In the genomic region with DNA sequence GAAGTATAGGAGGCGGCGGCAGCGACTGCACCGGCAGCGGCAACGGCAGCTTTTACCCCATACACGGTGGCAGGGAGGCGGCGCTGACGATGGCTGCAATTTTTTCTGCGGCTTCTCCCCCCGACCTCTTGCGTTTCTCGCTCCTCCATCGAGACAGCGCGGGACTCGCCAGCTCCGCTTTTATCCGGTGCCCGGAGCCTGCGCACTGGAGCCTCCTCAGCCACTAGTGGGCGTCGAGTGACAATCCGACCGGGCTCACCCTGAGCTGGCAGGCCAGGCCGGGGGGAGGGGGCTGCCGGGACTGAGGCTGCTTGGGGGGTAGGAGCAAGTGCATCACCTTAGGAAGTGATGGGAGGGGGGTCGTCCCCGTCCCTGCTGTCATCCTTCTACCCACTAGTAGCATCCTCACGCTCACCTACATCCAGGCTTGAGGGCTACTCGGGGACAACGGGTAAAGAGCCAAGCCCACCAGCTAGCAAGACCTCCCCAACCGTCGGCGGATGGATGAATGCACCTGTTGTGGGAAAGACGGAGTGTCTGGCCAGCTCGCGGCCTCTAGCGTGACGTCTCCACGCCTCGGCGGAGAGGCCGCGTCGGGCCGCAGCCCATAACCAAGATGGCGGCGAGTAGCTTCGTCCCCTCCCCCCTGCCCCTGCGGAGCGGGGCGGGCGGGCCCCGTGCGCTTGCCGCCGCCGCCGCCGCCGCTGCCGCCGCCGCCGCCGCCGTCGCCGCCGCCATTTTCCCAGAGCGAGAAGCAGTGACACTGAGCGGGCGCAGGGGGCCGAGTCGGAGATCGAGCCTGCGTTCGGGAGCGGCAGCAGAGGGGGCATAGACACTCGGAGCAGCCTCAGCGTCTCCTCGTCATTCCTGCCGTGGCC, we compare ENCODE assay signal across 8 mouse cellular contexts. TPM values are rescaled to one million over a fixed set of nuclear protein-coding genes. Genes with fewer than 3 reads are reported as not detected.
DNase-seq lines count a peak whose midpoint lies in the region; ATAC-seq and TF ChIP-seq lines count a peak whose summit lies in the region.

A gene (plus strand): TSS at position 722 of the 878 bp plus-strand sequence.

- peak; percentile 88 for ATAC-seq in hindbrain, postnatal 0 days
- ATAC-seq in megakaryocyte, adult 5-6 weeks (ENCODE audit: poor library complexity, severe bottlenecking), result peak; percentile 39

- H3K4me2 ChIP-seq in hindbrain, postnatal 0 days (ENCODE audit: low read depth, low read length), result peak within 1 kb of the TSS; percentile 89

- no peaks in the 10 kb centered on the region for H3K27me3 ChIP-seq in hindbrain, postnatal 0 days (ENCODE audit: insufficient read depth, low read length)

- peak within 1 kb of the TSS; percentile 100 for H3K27ac ChIP-seq in cortical plate, adult 2 months (ENCODE audit: insufficient read depth, low read length)
- H3K27ac ChIP-seq in hindbrain, postnatal 0 days, result peak within 1 kb of the TSS; percentile 100

- peak within 1 kb of the TSS; percentile 91 for H3K4me3 ChIP-seq in cortical plate, adult 2 months (ENCODE audit: insufficient read depth, low read length)
- peak within 1 kb of the TSS; percentile 89 for H3K4me3 ChIP-seq in hindbrain, postnatal 0 days (ENCODE audit: low read length)

- peak; percentile 94 for DNase-seq in adipocyte (ENCODE audit: low spot score)
- peak; percentile 90 to 93 for DNase-seq in gastrocnemius, adult 8-10 months (ENCODE audit: low spot score in 2 of 2)
- DNase-seq in hindbrain, postnatal 0 days (ENCODE audit: low spot score), result peak; percentile 96
- peak; percentile 87 to 94 for DNase-seq in left cerebral cortex, adult 8-10 months (ENCODE audit: low spot score in 2 of 2)
- DNase-seq in right cerebral cortex, adult 18-20 months, result peak; percentile 93
- peak; percentile 94 for DNase-seq in urinary bladder, adult 2 months (ENCODE audit: low spot score)

- under 1% methylated on average over 61 of the region's 85 CpGs for WGBS in hindbrain, postnatal 0 days

- no peaks in the 10 kb centered on the region for H3K36me3 ChIP-seq in hindbrain, postnatal 0 days (ENCODE audit: insufficient read depth, low read length)

- H3K9me3 ChIP-seq in hindbrain, postnatal 0 days (ENCODE audit: low read length), result no peaks in the 10 kb centered on the region

- peak within 1 kb of the TSS; percentile 99 for H3K9ac ChIP-seq in hindbrain, postnatal 0 days (replicated peaks; ENCODE audit: low read length)

- no peak for TF ChIP-seq CTCF in cortical plate, adult 2 months (IDR thresholded peaks at IDR 0.05; ENCODE audit: extremely low read depth, insufficient read depth, low read length)
- TF ChIP-seq CTCF in hindbrain, postnatal 0 days (IDR thresholded peaks at IDR 0.05; ENCODE audit: low read depth), result peak; percentile 75

- peaks cover 2% of the 10 kb centered on the region; the same call in 1 of the 2 replicates for H3K4me1 ChIP-seq in cortical plate, adult 2 months (ENCODE audit: control insufficient read depth, insufficient read depth, low read length)
- H3K4me1 ChIP-seq in hindbrain, postnatal 0 days (ENCODE audit: insufficient read depth, low read length), result no peaks in the 10 kb centered on the region

- TF ChIP-seq POLR2A in cortical plate, adult 2 months (IDR thresholded peaks at IDR 0.05; ENCODE audit: extremely low read depth, insufficient read depth, low read length), result peak; percentile 84

RNA-seq across cellular contexts. Expression of the gene that starts here (rescaled TPM):
- 44.0 and 44.7 TPM in 2 replicates for polyA plus RNA-seq in cortical plate, adult 2 months (2012; rRNA removed)
- 10 to 100 TPM; 23.9 to 33.7 (median 28.2) TPM for total RNA-seq in gastrocnemius, adult 8-10 months (2022)
- total RNA-seq in hindbrain, postnatal 0 days (2014; rRNA removed), result 44.7 and 51.2 TPM in 2 replicates
- polyA plus RNA-seq in hindbrain, postnatal 0 days (2015; fragmentation: Nextera tagmentation; extraction: Ambion mirVana), result 119 and 124 TPM in 2 replicates
- total RNA-seq in left cerebral cortex, adult 8-10 months (2022), result 100 to 1,000 TPM in 3 of 4 experiments, 10 to 100 TPM in 1; 95.8 to 105 (median 101) TPM
- total RNA-seq in megakaryocyte, adult 5-6 weeks (2015), result 148 and 158 TPM in 2 replicates
- total RNA-seq in megakaryocyte, adult 5-6 weeks (2017), result 63.3 and 69.2 TPM in 2 replicates
- 18.0 and 36.2 TPM in 2 replicates for polyA plus RNA-seq in urinary bladder, adult 2 months (2012; rRNA removed)

Comparison
In these comparisons a context has a peak if more than half of its experiments do, and no peak if none do; other contexts are left out.
1. Peak in every context shown above with its lines: DNase-seq, ATAC-seq, H3K4me3 ChIP-seq and H3K27ac ChIP-seq.